Mouse (Mus musculus) C2C12 (cell line): ENCODE data around the gene Npl.

Source experiments
- CTCF ChIP-seq: IDR thresholded peaks from one replicate; pipeline ENCODE4 v1.5.1; 2011; ENCODE audit not compliant: control insufficient read depth, insufficient read depth, insufficient read length
- MAX ChIP-seq: IDR thresholded peaks from one replicate; pipeline ENCODE4 v1.6.1; 2011; ENCODE audit warnings: mild to moderate bottlenecking, control low read depth

DNA sequence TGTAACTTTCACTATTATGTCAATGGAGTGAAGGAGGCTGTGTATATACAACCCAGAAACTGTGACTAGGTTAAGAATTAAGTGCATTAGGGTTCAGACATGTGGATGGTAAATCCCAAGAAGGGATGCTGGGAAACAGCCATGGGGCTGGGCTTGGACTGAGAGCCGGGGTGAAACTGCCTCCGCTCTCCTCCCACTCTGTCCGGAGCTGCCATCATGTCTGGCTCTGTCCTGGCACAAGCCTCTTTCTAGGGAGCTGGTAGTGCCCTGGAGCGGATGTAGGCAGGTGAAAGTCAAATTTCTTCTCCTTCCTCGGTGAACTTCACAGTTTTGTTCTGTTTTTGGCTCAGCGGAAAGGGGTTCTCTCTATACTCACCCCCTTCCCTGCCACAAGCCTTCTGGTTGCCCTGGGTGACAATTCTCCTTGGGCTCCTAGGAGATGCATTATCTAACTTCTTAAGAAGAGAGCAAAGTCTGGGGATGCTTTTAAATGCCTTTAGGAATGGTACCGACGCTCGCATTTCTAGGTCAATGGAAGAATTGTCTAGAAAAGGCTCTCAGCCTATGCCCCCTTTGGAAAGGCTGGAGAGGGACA, 10.0 kb downstream of the Npl start:
- TF ChIP-seq CTCF (no peak), MAX (no peak)
